Mouse (Mus musculus): ENCODE measurements at regions not wholly inside any gene's neighbourhood (a gene's known extent, or its start where the extent isn't known, plus 50 kb on each side); places are given as distances from the start of the nearest gene placed in this dataset.

- TF ChIP-seq EP300 (IDR thresholded peaks at IDR 0.05; ENCODE audit: insufficient read depth, low read depth, low read length) (no peak), CTCF (IDR thresholded peaks at IDR 0.05) (no peak)
These were observed 53.4 kb downstream of the Rps12 start for GRCm38 (mm10) chr10:23733679-23734078.
